Mouse (Mus musculus) kidney, postnatal 0 days (tissue): ENCODE measurements around the gene Cfap61. TPM values are rescaled to one million over a fixed set of nuclear protein-coding genes. Genes with fewer than 3 reads are reported as not detected.

ENCODE experiments used
- ATAC-seq: fragments of 200-750 bp; cut with Nextera tagmentation; replicated peaks from 2 replicates; pipeline ENCODE4 v1.8.0; 2017; ENCODE audit warnings: low read depth, moderate number of reproducible peaks, moderate TSS enrichment, moderate library complexity; ENCODE audit not compliant: low FRiP score
- DNase-seq: peaks from one replicate; pipeline ENCODE4 v3.0.0-alpha.2; 2016; ENCODE audit warnings: low spot score
- H3K27ac ChIP-seq: fragments of 300-500 bp; sonication (generic); 2 replicates; pipeline ENCODE4 v1.5.1; 2014; ENCODE audit warnings: mild to moderate bottlenecking
- H3K27me3 ChIP-seq: fragments of 300-500 bp; sonication (generic); 2 replicates; pipeline ENCODE4 v1.6.1; 2014; ENCODE audit warnings: low read length, mixed read lengths; ENCODE audit not compliant: insufficient read depth
- H3K36me3 ChIP-seq: fragments of 300-500 bp; sonication (generic); 2 replicates; pipeline ENCODE4 v1.6.1; 2014; ENCODE audit warnings: low read length, mixed read lengths; ENCODE audit not compliant: insufficient read depth
- H3K4me1 ChIP-seq: fragments of 300-500 bp; sonication (generic); replicated peaks from 2 replicates; pipeline ENCODE4 v1.6.1; 2014; ENCODE audit warnings: antibody characterized with exemption, low read length, mixed read lengths; ENCODE audit not compliant: insufficient read depth
- H3K4me2 ChIP-seq: fragments of 300-500 bp; sonication (generic); 2 replicates; pipeline ENCODE4 v1.6.1; 2014; ENCODE audit warnings: mild to moderate bottlenecking, low read length, moderate library complexity, mixed read lengths
- H3K4me3 ChIP-seq: fragments of 300-500 bp; sonication (generic); replicated peaks from 2 replicates; pipeline ENCODE4 v1.5.1; 2014; ENCODE audit warnings: low read depth, low read length
- H3K9ac ChIP-seq: fragments of 300-500 bp; sonication (generic); 2 replicates; pipeline ENCODE4 v1.6.1; 2014; ENCODE audit warnings: low read depth, low read length
- H3K9me3 ChIP-seq: fragments of 300-500 bp; sonication (generic); replicated peaks from 2 replicates; pipeline ENCODE4 v1.6.1; 2016; ENCODE audit warnings: low read length, inconsistent platforms, mixed read lengths
- CTCF ChIP-seq: IDR thresholded peaks from 2 replicates; pipeline ENCODE4 v1.5.1; 2016; ENCODE audit warnings: antibody characterized with exemption, low read depth, mild to moderate bottlenecking, moderate library complexity
- WGBS: fragments of 180-500 bp; shearing (Covaris S2); extraction: QIAGEN DNeasy Blood & Tissue Kit; methylation state at CpG from one replicate; pipeline ENCODE4 v1.1.7; 2014; 5-methylcytosine and 5-hydroxymethylcytosine counted together
- polyA plus RNA-seq: library from polyadenylated mRNA; unstranded; fragments of >200 nt; fragmentation: Nextera tagmentation; extraction: Ambion mirVana; gene quantifications from 2 replicates; pipeline ENCODE4 v1.2.1, GENCODE M21; 2015

Cfap61 gene
- polyA plus RNA-seq, 1 experiment from 2014 or later = 0.32 TPM

DNA sequence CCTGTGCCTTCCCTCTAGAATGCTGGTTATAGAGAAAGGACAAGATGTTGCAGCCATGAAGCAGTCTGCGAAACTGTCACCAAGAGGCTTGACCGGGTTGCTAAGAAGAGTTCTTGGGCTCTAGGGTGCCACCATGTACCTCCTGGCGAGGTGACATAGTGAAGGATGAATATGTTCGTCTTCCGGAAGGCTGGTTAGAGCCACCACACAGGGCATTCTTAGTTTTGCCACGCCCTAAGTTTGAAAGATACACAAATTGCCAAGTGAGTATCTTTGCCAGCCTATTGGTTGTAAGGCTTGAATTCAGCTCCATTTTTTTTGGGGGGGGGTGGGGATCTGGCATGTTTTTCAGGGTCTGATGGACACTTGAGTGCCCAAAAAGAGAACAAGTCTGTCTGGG lies 23.5 kb downstream of the Cfap61 start:
- ATAC-seq (no peak), DNase-seq (no peak)
- H3K9ac ChIP-seq = no peak overlapping the region
- H3K27ac ChIP-seq = no peak overlapping the region
- H3K4me3 ChIP-seq = no peak overlapping the region
- no peak for TF ChIP-seq CTCF
- no peaks in the 10 kb centered on the region for H3K27me3 ChIP-seq
- H3K4me2 ChIP-seq = no peak overlapping the region
- no peaks in the 10 kb centered on the region for H3K4me1 ChIP-seq
- no peaks in the 10 kb centered on the region for H3K9me3 ChIP-seq
- no peaks in the 10 kb centered on the region for H3K36me3 ChIP-seq
- 88% methylated on average over 6 of the region's 6 CpGs for WGBS

DNA sequence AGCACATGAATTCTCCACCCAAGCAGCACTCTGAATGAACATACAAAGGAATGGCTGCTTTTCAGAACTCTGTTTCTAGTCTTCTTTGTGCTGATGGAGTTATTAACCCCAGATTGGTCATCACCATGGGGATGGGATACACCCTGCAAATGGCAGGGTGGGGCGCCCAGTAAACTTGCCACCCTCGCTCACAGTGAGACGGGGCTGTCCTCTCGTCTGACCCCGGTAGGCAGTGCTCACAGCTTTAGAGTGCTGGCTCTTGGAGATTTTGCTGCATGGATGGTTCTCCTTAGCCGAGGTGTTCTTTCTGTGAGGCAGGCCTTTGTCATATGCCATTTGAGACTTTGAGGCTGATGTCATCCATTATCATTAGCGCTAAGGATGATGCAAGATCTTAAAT lies 24.0 kb downstream of the Cfap61 start:
- H3K27me3 ChIP-seq = no peaks in the 10 kb centered on the region
- no peak overlapping the region for H3K4me3 ChIP-seq

DNA sequence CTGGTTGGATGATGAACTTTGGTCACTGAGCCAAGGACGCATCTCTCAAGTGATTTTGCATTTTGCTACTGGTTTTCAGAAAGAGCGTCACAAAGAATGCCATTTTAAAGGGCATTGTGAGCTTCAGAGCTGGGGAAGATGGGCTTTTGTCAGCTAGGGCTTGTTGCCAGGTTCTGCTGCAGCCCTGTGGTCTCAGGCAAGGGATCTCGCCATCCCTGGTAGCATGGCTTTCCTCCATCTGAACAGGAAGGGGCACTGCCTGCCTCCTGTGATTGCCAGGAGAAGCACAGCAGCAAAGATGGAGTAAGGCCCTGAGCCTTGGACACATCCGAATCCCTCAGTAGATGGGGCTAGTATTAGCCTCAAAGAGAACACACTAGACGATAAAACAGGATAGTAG lies 27.3 kb downstream of the Cfap61 start:
- 87% methylated on average over 5 of the region's 5 CpGs for WGBS
- H3K36me3 ChIP-seq = no peaks in the 10 kb centered on the region
- H3K27ac ChIP-seq = no peak overlapping the region
- TF ChIP-seq CTCF = no peak
- H3K4me2 ChIP-seq = no peak overlapping the region
- no peak for ATAC-seq
- no peak for DNase-seq
- no peaks in the 10 kb centered on the region for H3K9me3 ChIP-seq
- H3K9ac ChIP-seq = no peak overlapping the region
- H3K27me3 ChIP-seq = no peaks in the 10 kb centered on the region
- H3K4me3 ChIP-seq = no peak overlapping the region
- no peaks in the 10 kb centered on the region for H3K4me1 ChIP-seq

More for the DNA sequence above, 24.0 kb downstream of the Cfap61 start:
- H3K4me1 ChIP-seq = no peaks in the 10 kb centered on the region
- no peak for ATAC-seq
- no peak overlapping the region for H3K4me2 ChIP-seq
- no peak for DNase-seq
- WGBS = 85% methylated on average over 7 of the region's 7 CpGs
- H3K36me3 ChIP-seq = no peaks in the 10 kb centered on the region
- no peak overlapping the region for H3K9ac ChIP-seq
- no peaks in the 10 kb centered on the region for H3K9me3 ChIP-seq
- no peak overlapping the region for H3K27ac ChIP-seq
- TF ChIP-seq CTCF = no peak

DNA sequence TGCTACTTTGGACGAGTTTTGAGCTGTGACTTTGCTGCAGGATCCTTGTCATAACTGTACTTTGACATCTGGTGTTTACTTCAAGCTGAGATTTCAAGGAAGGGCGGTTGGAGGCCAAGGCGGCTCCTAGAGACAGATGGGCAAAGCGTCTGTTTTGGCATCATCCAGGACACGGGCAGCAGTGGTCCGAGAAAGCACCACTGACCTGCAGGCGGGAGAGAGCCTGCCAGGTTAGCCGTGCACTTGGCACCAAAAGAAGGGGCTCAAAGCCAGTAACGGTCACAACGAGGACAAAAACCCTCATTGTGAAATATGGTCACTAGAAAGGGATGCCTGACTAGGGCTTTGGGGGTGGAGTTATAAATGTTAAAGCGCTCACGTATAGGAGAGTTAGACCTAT lies 36.2 kb downstream of the Cfap61 start:
- H3K36me3 ChIP-seq = no peaks in the 10 kb centered on the region
- no peaks in the 10 kb centered on the region for H3K4me1 ChIP-seq
- no peaks in the 10 kb centered on the region for H3K27me3 ChIP-seq
- H3K9ac ChIP-seq = no peak overlapping the region
- no peak for TF ChIP-seq CTCF
- H3K4me3 ChIP-seq = no peak overlapping the region
- H3K9me3 ChIP-seq = no peaks in the 10 kb centered on the region
- DNase-seq (no peak), ATAC-seq (no peak)
- WGBS = 86% methylated on average over 12 of the region's 12 CpGs
- no peak overlapping the region for H3K27ac ChIP-seq
- no peak overlapping the region for H3K4me2 ChIP-seq

DNA sequence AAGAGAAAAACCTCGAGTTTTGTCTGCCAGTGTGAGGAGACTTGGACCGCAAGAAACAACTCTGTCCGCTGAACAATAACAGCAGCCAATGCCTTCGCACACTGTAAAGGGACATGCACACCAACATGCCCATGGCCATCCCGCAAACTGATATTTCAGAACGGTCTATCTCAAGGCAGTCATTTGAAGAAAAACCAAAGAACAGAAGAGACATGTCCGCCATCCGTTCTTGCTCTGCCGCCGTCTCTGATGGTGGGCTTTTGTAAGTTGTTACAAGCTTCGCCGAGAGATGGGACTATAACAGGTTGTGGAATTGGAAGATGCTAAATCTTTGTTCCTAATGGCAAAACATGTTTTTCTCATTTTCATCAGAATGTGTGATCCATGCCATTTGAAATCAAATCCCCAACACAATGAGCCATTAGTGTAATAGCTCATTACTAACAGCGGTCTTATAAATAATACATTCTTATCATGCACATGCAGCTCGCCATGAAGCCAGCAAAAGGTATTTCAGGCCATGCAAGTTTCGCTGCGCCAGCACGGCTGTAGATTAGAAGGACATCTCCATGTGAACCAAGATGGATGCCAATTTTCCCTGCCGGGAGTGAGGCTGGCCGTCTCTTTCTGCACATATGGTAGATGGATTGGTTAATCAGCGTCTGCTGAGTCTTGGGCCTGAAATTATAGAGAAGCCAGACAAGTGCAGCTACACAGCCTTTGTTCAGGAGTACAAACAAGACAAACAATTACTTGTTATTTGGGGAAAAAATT lies 36.8 kb downstream of the Cfap61 start:
- H3K9me3 ChIP-seq = no peaks in the 10 kb centered on the region

DNA sequence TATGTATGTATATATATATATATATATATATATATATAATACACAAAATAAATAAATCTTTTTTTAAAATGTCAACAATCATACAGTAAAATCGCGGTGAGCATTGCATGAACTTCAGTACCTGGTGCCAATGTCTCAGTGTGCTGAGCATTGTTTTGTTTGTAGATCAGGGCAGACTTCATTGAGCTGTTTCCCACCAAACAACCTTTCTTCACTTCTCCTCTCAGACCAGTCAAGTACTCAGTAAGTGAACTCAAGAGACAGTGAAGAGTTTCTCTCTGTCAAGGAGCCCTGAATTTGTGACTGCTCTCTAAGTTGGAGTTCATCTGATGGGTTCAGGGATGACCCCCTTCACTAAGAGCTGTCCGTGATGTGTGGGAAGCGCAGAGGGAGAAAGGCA lies 38.0 kb downstream of the Cfap61 start:
- Histone ChIP-seq H3K27ac (no peak overlapping the region), H3K36me3 (no peaks in the 10 kb centered on the region), H3K9ac (no peak overlapping the region), H3K4me3 (no peak overlapping the region), H3K4me2 (no peak overlapping the region), H3K4me1 (no peaks in the 10 kb centered on the region), H3K27me3 (no peaks in the 10 kb centered on the region), H3K9me3 (no peaks in the 10 kb centered on the region)
- 78% methylated on average over 4 of the region's 4 CpGs for WGBS
- ATAC-seq = no peak
- TF ChIP-seq CTCF = no peak
- no peak for DNase-seq

More for the DNA sequence above, 36.8 kb downstream of the Cfap61 start:
- H3K9ac ChIP-seq = no peak overlapping the region
- no peak overlapping the region for H3K4me3 ChIP-seq
- no peak for ATAC-seq
- TF ChIP-seq CTCF = no peak
- H3K36me3 ChIP-seq = no peaks in the 10 kb centered on the region
- 93% methylated on average over 20 of the region's 20 CpGs for WGBS
- H3K27me3 ChIP-seq = no peaks in the 10 kb centered on the region
- no peak overlapping the region for H3K27ac ChIP-seq
- no peak for DNase-seq
- H3K4me1 ChIP-seq = no peaks in the 10 kb centered on the region
- no peak overlapping the region for H3K4me2 ChIP-seq

DNA sequence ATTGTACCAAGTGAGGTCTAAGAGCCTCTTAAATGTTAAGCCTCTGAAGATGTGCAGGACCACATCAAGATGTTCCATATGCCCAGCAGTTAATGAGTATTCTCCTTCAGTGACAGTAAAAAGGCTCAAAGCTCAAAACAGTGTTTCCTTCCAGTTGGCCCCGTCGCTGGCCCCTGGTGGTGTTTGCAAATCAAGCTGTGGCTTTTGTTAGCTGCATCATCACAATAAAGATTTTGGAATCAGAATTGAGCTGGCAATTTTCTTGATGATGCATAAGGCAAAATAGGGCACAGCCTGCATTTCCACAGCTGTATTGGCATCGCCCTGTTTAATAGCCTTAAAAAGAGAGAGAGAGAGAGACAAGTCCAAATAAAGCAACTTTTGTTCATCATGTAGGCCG lies 45.0 kb downstream of the Cfap61 start:
- no peak for ATAC-seq
- no peak overlapping the region for H3K27ac ChIP-seq
- DNase-seq = no peak
- TF ChIP-seq CTCF = no peak
- 72% methylated on average over 4 of the region's 4 CpGs for WGBS
- no peak overlapping the region for H3K4me2 ChIP-seq
- H3K9ac ChIP-seq = no peak overlapping the region
- H3K4me3 ChIP-seq = no peak overlapping the region
- no peaks in the 10 kb centered on the region for H3K27me3 ChIP-seq
- H3K36me3 ChIP-seq = no peaks in the 10 kb centered on the region
- no peaks in the 10 kb centered on the region for H3K9me3 ChIP-seq
- H3K4me1 ChIP-seq = no peaks in the 10 kb centered on the region
